Mouse (Mus musculus) gonadal fat pad, adult 2 months (tissue): ENCODE measurements around the gene Lrrc45. TPM values are rescaled to one million over a fixed set of nuclear protein-coding genes. Genes with fewer than 3 reads are reported as not detected.
"Not testable (repeated sequence)": the region's sequence is repeated elsewhere in the genome, so short reads cannot be mapped to it uniquely, and the experiment has no call there.

ENCODE experiments used
- DNase-seq: peaks from one replicate; pipeline ENCODE4 v3.0.0-alpha.2; 2012; ENCODE audit warnings: low read depth
- polyA plus RNA-seq: library from polyadenylated mRNA; depleted of rRNA; stranded (reverse); fragments of >200 nt; gene quantifications from 2 replicates; pipeline ENCODE4 v1.2.3, GENCODE M21; 2012; rRNA removed

Gene Lrrc45
- polyA plus RNA-seq, 1 experiment: 41.4 TPM

DNA sequence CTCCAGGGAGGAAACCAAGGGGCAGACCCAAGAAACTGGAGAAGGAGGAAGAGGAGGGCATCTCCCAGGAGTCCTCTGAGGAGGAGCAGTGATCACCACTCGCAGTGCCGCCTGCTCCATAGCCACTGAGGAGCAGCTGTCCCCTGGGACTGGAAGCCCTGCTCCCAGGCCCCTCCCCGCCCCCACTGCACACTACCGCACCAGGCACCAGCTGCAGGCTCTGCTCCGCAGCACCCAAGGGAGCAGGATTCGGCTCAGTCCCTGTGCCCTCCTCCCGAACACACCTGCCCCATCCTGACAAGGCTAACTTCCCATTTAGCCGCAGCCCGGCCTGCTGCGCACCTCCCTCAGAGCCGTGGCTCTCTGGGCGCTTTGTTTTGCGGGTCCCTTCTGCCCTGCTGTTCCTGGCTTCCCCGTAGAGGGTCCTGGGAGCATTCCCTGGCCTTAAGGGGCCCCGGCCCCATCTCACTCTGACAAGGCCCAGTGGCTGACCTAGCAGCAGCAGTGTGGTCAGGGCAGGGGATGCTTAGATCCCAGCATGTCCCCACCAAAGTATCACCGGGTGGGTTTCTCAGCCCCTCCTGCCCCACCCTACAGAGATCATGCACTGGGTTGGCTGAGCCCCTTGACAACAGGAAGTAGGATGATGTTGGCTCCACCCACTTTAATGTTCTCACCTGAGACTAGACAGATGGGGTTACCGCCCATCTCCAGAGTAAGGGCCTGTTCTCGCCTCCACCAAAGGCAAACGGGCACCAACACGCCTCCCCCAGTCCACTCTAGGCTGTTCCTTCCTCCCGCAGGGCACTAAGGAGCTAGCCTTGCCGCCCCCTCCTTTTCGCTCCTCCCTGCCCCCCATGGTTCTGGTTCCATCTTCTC lies 49.6 kb downstream of the Lrrc45 start:
- DNase-seq: not testable (repeated sequence)

DNA sequence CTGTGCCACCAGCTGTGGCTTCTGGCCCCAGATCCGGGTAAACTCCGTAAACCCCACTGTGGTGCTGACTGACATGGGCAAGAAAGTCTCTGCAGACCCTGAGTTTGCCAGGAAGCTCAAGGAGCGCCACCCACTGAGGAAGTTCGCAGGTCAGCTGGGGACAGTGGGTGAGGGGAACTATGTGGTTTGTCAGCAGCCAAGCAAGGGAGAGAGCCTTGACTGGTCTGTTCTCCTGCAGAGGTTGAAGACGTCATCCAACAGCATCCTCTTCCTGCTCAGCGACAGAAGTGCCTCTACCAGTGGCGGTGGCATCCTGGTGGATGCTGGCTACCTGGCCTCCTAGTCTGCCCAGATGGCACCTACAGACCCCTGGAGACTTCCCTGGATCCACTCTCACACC lies 53.3 kb downstream of the Lrrc45 start:
- DNase-seq: not testable (repeated sequence)

GRCm38 (mm10) chr11:120768206-120768605 lies 54.5 kb downstream of the Lrrc45 start:
- no peak for DNase-seq

Other genes starting within 250 kb of the Lrrc45 start
- gene Arl16, start 246.3 kb upstream of the Lrrc45 start, polyA plus RNA-seq: 32.5 and 34.3 TPM in 2 replicates
- gene Mrpl12, start 229.3 kb upstream of the Lrrc45 start, polyA plus RNA-seq: 61.8 and 70.5 TPM in 2 replicates
- gene Slc25a10, start 222.1 kb upstream of the Lrrc45 start, polyA plus RNA-seq: 372 and 561 TPM in 2 replicates
- gene Gcgr, start 183.2 kb upstream of the Lrrc45 start, polyA plus RNA-seq: 1.2 and 1.8 TPM in 2 replicates
- 153 and 179 TPM in 2 replicates for gene Mcrip1, start 164.2 kb upstream of the Lrrc45 start, polyA plus RNA-seq
- 0.72 TPM in 1 of 2 replicates, not detected in the other for gene Ppp1r27, start 162.8 kb upstream of the Lrrc45 start, polyA plus RNA-seq
- gene P4hb, start 140.7 kb upstream of the Lrrc45 start, polyA plus RNA-seq: 372 and 394 TPM in 2 replicates
- gene Arhgdia, start 132.3 kb upstream of the Lrrc45 start, polyA plus RNA-seq: 584 and 632 TPM in 2 replicates
- 21.4 and 28.5 TPM in 2 replicates for gene Alyref, start 115.6 kb upstream of the Lrrc45 start, polyA plus RNA-seq
- 74.7 and 75.0 TPM in 2 replicates for gene Anapc11, start 115.5 kb upstream of the Lrrc45 start, polyA plus RNA-seq
- 1.1 and 1.2 TPM in 2 replicates for gene Npb, start 105.4 kb upstream of the Lrrc45 start, polyA plus RNA-seq
- gene Pcyt2, start 96.0 kb upstream of the Lrrc45 start, polyA plus RNA-seq: 139 and 189 TPM in 2 replicates
- 57.9 and 61.4 TPM in 2 replicates for gene Sirt7, start 88.7 kb upstream of the Lrrc45 start, polyA plus RNA-seq
- 53.0 and 56.7 TPM in 2 replicates for gene Mafg, start 80.3 kb upstream of the Lrrc45 start, polyA plus RNA-seq
- 6.9 and 10.5 TPM in 2 replicates for gene Pycr1, start 70.2 kb upstream of the Lrrc45 start, polyA plus RNA-seq
- gene Myadml2, start 65.8 kb upstream of the Lrrc45 start, polyA plus RNA-seq: 0.26 TPM in 1 of 2 replicates, not detected in the other
- 3.3 and 4.0 TPM in 2 replicates for gene Notum, start 52.8 kb upstream of the Lrrc45 start, polyA plus RNA-seq
- gene Aspscr1, start 41.0 kb upstream of the Lrrc45 start, polyA plus RNA-seq: 93.6 and 104 TPM in 2 replicates
- 84.6 and 100 TPM in 2 replicates for gene Cenpx, start 187 bp upstream of the Lrrc45 start, polyA plus RNA-seq
- 18.2 and 19.0 TPM in 2 replicates for gene Rac3, start 7.5 kb downstream of the Lrrc45 start, polyA plus RNA-seq
- 188 and 202 TPM in 2 replicates for gene Dcxr, start 13.4 kb downstream of the Lrrc45 start, polyA plus RNA-seq
- 121 and 130 TPM in 2 replicates for gene Cbr2, start 18.2 kb downstream of the Lrrc45 start, polyA plus RNA-seq
- gene Hmga1b, start 48.9 kb downstream of the Lrrc45 start, polyA plus RNA-seq: 0.59 and 1.1 TPM in 2 replicates
- 35.8 and 37.8 TPM in 2 replicates for gene Rfng, start 70.3 kb downstream of the Lrrc45 start, polyA plus RNA-seq
- 207 and 231 TPM in 2 replicates for gene Gps1, start 70.3 kb downstream of the Lrrc45 start, polyA plus RNA-seq
- 31.7 and 31.9 TPM in 2 replicates for gene Dus1l, start 82.5 kb downstream of the Lrrc45 start, polyA plus RNA-seq
- 2,531 and 4,379 TPM in 2 replicates for gene Fasn, start 110.6 kb downstream of the Lrrc45 start, polyA plus RNA-seq
- gene Ccdc57, start 218.9 kb downstream of the Lrrc45 start, polyA plus RNA-seq: 5.6 and 5.8 TPM in 2 replicates
- gene Slc16a3, start 234.6 kb downstream of the Lrrc45 start, polyA plus RNA-seq: 17.1 and 18.7 TPM in 2 replicates